Mouse (Mus musculus) kidney, adult 8-10 months (tissue): ENCODE measurements around the gene Hnf1a.

Source experiments
- DNase-seq, 2 experiments: peaks; one replicate each; pipeline ENCODE4 v3.0.0; 2022

Hnf1a gene

DNA sequence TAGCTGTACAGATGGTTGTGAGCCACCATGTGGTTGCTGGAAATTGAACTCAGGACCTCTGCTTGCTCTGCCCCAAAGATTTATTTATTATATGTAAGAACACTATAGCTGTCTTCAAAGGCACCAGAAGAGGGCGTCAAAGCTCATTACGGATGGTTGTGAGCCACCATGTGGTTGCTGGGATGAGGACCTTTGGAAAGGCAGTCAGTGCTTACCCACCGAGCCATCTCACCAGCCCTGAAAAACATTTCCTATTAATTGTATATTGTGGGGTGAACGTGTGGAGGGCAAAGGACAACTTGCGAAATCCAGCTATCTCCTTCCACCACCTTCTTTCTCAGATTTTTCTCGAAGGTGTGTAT lies 8.0 kb upstream of the Hnf1a start:
- DNase-seq = no peak

DNA sequence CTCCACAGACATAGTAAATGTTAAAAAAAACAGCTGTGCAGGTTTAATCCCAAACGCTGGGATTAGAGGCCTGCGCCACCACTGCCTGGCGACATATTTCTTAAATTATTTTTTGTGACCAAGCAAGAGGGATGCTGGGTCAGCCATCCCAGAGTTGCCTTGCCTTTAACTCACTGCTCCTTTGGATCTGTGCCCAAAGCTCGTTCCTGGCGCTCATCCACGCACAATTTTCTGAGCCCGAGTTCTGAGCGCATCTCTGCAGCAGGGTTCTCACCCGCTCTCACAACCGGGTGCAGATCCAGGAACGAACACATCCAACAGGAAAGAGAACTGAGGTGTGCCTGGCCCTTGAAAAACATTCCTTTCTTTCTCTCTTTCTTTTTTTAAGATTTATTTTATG lies 7.6 kb upstream of the Hnf1a start:
- peak in 1 of 2 experiments; percentile 60 for DNase-seq

DNA sequence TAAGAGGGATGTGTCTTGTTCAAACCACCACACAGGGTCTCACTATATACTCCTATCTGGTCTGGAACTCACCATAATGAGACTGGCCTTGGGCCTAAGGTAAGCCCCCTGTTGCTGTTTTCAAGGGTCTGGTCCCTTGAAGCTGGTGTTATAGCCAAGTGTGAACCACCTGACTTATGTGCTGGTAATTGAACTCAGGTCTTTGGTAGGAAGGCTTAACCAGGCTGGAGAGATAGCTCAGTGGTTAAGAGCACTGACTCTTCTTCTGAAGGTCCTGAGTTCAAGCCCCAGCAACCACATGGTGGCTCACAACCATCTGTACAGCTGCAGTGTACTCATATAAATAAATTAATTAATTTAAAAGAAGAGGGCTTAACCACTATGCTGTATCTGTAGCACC lies 6.0 kb upstream of the Hnf1a start:
- no peak for DNase-seq

DNA sequence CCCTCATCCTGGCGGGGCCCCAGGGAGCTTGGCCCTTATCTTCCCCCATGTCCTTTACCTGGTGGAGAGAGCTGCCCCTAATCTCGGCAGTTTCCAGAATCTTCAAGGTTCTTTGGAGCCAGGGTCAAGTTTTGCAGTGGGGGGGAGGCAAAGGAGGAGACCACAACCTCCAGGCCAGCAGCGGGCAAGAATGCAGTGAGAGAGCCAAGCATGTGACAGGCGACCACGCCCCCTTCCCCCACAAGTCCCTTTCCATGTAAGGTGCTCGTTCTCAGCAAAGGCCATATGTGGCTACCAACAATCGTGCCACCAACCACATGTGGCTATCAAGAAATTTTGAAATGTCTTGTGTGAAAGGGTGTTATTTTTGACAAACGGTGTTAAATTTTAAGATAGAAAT lies 2.2 kb upstream of the Hnf1a start:
- peak; percentile 54 to 60 for DNase-seq

DNA sequence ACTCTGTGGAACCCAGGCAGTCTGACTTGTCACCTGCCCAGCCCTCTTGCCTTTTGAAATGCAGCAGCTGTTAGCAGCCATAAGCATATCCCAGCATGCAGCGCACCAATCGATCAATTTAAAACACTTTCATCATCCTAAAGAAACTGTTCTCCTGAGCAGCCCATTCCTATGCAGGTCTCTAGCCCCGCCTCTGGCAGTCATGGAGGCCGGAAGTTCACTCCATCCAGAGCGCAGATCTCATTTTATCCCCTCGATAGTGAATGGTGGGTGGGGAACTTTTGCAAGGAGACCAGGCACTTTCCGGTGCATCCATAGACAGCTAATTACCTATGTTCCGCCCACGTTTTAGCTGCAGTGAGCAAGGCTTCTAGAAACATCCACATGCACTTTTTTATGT lies 1.3 kb upstream of the Hnf1a start:
- no peak for DNase-seq

- DNase-seq = peak in 1 of 2 experiments; percentile 44
Observed at GRCm38 (mm10) chr5:114969609-114970215, 1.2 kb downstream of the Hnf1a start.

GRCm38 (mm10) chr5:114969064-114969463 lies 1.8 kb downstream of the Hnf1a start:
- peak; percentile 90 to 91 for DNase-seq

DNA sequence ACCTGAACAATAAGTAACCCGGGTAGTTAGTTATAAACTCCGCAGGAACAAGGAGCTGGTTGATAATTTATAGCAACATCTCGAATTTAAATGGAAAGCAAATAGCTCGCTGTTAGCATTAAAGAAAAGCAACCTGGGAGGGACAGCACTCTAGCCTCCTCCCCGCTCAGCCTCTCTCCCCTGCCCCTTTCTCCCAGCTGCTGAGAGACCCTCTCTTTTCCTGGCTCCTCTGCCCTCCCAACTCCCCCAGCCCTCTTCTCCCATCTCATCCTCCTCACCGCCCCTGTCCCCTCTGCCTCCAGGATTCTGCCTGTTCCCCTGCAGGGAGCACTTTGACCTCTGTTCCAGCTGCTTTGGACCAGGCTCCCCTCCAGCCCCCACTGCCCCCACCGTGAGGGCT lies 2.2 kb downstream of the Hnf1a start:
- peak; percentile 69 to 82 for DNase-seq

- DNase-seq = peak; percentile 41 to 48
Observed at GRCm38 (mm10) chr5:114967523-114968268, 3.2 kb downstream of the Hnf1a start.

DNA sequence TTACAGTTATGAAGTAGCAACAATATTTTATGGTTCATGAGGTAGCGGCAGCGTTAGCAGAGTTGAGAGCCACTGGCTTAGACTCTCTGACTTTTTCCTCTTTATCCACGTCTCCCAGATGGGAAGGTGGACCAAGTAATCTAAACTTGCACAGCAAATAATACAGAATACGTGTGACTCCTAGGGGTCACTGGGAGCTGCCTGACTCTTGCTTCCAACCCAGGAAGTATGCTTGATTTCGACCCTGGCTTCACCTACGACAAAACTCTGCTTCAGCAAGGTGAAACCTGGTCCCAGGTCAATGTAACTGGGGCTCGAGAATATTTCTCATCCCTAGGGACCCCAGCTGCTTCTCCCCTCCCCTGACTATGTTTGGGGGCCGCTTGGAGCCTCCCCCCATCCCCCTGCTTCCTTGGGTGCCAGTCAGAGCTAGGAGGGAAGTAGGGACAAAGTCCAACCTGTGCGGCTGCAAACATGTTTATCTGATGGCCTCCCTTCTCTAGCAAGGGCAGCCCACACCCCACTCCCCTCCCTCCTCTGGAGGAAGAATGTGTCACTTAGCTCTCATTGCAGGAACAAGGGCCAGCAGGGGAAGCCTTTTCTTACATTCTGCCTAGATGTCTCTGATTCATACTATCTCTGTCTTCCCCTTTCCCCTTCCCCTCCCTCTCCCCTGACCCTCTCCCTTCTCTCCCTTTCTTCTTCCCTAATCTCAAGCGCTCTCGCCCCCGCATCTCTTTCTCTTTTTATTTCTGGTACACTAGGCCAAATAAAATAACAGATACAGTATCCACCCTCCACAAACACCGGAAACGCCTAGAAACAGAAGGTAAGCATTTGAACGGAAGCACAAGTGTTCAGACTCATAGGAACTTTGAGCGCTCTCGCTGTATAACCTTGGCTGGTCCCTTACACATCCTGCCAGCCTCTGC lies 5.7 kb downstream of the Hnf1a start:
- DNase-seq = peak; percentile 75 to 83

- peak in 1 of 2 experiments; percentile 64 for DNase-seq
Observed at GRCm38 (mm10) chr5:114964315-114964966, 6.5 kb downstream of the Hnf1a start.

DNA sequence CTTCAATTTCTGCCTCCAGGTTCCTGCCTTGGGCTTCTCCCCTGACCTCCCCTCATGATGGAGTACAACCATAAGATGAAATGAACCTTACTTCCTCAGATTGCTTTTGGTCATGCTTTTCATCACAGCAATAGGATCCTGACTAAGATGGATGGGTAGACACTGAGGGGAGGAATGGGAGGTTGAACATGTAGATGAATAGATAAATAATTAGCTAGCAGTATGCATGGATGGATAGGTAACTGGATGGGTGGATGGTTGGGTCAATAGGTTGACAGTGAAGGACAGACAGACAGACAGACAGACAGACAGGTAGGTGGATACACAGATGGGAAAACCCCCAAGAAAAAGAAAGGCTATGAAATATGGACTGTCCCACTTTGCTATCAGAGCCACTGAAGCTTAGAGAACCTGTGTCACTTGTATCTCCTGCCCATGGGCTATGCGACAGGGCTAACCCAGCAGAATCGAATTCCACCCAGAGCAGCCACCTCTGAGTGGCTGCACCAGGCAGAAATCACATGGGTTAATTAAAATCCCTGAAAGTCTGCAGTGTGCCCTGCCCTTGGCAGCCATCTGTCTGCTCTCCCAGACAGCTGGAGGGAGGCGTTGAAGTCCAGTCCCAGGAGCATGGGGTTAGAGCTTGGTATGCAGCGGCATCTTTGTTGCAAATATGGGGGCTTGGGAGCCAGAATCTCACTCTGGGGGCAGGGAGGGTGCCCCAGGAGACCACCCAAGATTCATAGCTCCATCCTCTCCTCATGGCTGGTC lies 9.1 kb downstream of the Hnf1a start:
- DNase-seq = peak; percentile 53 to 66

DNA sequence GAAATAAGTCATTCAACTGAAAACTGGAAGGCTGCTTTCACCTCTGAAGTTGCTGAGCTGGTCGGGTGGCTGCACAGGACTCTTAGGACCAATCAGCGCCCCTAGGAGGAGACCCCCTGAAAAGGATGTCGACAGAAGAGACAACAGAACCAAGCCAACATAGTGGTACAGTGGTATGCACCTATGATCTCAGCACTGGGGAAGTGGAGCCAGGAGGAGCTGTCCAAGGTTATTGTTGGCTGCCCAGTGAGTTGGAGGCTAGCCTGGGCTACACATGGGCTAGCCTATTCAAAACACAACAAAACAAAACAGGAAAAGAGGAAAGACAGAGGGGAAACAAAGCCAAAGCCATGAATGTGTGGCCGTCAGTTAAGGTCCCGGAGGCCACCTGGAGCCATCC lies 12.8 kb downstream of the Hnf1a start:
- DNase-seq = no peak

DNA sequence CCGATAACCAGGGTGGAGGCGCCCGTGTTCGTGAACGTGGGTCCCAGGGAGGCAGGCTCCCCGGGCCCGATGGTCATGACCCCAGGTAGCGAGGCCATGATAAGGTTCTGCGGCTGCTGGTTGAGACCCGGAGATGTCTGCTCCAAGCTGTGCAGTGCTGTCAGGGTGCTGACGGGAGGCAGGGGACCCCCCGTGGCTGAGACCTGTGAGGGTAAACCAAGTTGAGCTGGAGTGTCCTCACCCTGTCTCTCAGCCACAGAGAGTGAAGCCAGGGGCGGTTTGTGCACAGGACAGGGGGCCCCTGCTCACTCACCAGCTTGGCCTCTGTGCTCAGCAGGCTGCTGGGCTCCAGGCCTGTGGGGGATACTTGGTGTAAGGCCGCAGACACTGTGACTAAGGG lies 17.6 kb downstream of the Hnf1a start:
- no peak for DNase-seq

GRCm38 (mm10) chr5:114951279-114951880 lies 19.5 kb downstream of the Hnf1a start:
- DNase-seq = no peak

DNA sequence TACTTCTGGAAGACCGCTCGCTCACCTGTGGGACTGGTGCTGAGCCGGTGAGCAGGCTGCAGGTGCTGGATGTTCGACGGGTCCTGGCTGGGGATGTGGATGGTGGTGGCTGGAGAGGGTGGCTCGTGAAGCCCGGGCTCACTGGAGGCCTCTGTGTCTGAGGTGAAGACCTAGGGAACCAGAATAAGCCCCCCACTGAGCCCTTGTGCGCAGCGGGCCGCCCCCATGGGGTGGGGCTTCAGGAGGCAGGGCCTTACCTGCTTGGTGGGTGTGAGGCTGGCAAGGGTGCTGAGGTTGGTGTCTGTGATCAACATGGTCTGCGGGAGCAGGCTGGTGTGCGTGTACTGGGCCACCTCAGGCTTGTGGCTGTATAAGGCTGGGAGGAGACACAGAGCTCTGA lies 20.2 kb downstream of the Hnf1a start:
- no peak for DNase-seq

- no peak for DNase-seq
Observed at GRCm38 (mm10) chr5:114949812-114950211, 21.1 kb downstream of the Hnf1a start.

DNA sequence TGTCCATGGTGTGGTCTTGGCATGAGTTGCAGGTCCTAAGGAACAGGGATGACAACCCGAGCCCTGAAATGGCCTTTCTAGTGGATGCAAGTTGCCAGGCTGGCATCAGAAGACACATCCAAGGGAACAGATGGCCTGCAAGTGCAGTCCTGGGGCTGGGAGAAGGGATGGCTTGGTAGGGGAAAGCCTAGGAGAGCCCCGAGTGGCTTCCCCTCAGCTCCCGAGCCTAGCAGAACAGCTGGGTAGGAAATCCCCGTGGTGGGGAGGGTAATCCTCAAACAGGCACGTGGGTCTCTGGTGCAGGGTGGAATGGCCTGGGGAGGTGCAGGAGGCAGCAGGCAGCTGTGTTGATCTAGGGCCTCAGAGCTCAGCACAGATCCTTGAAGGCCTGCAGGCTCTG lies 21.6 kb downstream of the Hnf1a start:
- DNase-seq = no peak

DNA sequence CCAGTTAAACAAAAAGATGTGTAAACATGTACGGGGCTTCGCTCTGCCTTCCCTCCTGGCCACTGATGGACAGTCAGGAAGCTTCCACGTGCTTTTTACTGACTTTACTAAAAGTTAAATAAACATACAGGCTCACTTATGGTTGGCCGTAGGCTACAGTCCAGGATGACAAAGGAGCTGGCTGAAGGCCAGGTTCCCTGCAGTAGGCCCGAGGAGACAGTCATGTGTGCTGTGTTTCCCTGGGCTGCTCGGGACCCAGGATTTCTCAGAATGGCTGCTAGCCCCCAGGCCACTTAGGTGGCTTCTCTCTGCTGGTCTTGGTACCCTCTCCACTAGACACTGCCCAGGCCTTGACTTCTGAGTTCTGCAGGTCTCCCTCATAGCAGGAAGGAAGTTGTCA lies 22.0 kb downstream of the Hnf1a start:
- DNase-seq = peak in 1 of 2 experiments; percentile 51

- DNase-seq = peak; percentile 66 to 69
Observed at GRCm38 (mm10) chr5:114945072-114945471, 25.8 kb downstream of the Hnf1a start.

GRCm38 (mm10) chr5:114942766-114943130 lies 28.1 kb downstream of the Hnf1a start:
- DNase-seq = no peak
